Mouse (Mus musculus): ENCODE results near the gene Ghsr. TPM values are rescaled to one million over a fixed set of nuclear protein-coding genes. Genes with fewer than 3 reads are reported as not detected.

Gene Ghsr
- polyA plus RNA-seq, 1 experiment from 2014 or later = 0.59 TPM

DNA sequence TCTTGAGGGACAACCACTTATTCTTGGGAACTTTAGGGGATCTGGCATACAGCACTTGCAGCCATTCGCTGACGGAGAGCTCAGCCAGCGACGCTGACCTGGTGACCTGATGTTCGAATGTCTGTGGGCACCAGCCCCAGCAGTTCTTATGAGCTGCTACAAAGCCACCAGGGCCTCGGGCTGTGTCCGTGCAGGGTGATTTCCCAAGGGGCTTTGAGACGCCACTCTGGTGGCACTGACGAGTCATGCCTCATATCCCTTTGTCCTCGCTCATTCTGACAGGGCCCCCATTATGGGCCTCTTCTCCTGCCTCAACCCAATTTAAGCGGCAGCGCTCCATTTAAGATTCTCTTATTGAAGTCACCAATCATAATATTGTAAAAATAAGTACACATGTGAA lies 50.8 kb downstream of the Ghsr start:
- Histone ChIP-seq H3K36me3 (ENCODE audit: control insufficient read depth, insufficient read depth, low read length) (0 out of 2 replicates have a peak, but pooled peaks cover 2% of the 10 kb centered on the region), H3K4me3 (ENCODE audit: low read depth, low read length) (no peak overlapping the region), H3K9me3 (replicated peaks; ENCODE audit: control insufficient read depth, low read length, poor library complexity, severe bottlenecking) (no peaks in the 10 kb centered on the region), H3K4me2 (ENCODE audit: low read length) (no peak overlapping the region), H3K27me3 (ENCODE audit: control insufficient read depth, insufficient read depth, low read depth, low read length) (no peaks in the 10 kb centered on the region), H3K27ac (ENCODE audit: low read length) (no peak overlapping the region), H3K4me1 (ENCODE audit: control insufficient read depth, insufficient read depth, low read length) (no peaks in the 10 kb centered on the region), H3K9ac (ENCODE audit: low read depth, low read length) (no peak overlapping the region)
- no peak for ATAC-seq
- WGBS = 61% methylated on average over 12 of the region's 12 CpGs

DNA sequence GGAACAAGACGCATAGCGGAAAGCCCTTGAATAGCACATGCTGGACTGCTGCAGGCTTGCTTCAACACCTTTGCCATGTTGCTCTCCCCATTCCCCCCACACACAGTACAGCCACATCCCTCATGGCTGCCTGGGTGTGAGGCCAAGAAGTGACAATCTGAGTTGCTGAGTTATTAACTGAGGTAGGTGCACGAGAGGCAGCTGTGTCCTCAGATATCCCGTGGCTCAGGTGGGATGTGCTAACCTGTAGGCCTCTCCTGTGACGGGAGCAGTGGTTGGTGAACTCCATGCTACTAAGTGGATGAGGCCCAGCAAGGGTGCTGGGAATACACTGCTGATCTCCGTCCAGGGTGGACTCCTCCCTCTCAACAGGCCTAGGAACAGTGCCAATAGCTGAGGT lies 51.4 kb downstream of the Ghsr start:
- H3K9ac ChIP-seq (ENCODE audit: low read depth, low read length) = no peak overlapping the region
- H3K4me1 ChIP-seq (ENCODE audit: control insufficient read depth, insufficient read depth, low read length) = no peaks in the 10 kb centered on the region
- no peak overlapping the region for H3K4me3 ChIP-seq (ENCODE audit: low read depth, low read length)
- H3K9me3 ChIP-seq (replicated peaks; ENCODE audit: control insufficient read depth, low read length, poor library complexity, severe bottlenecking) = no peaks in the 10 kb centered on the region
- H3K27me3 ChIP-seq (ENCODE audit: control insufficient read depth, insufficient read depth, low read depth, low read length) = no peaks in the 10 kb centered on the region
- no peak overlapping the region for H3K4me2 ChIP-seq (ENCODE audit: low read length)
- ATAC-seq = no peak
- 91% methylated on average over 6 of the region's 6 CpGs for WGBS
- 0 out of 2 replicates have a peak, but pooled peaks cover 2% of the 10 kb centered on the region for H3K36me3 ChIP-seq (ENCODE audit: control insufficient read depth, insufficient read depth, low read length)
- H3K27ac ChIP-seq (ENCODE audit: low read length) = no peak overlapping the region

DNA sequence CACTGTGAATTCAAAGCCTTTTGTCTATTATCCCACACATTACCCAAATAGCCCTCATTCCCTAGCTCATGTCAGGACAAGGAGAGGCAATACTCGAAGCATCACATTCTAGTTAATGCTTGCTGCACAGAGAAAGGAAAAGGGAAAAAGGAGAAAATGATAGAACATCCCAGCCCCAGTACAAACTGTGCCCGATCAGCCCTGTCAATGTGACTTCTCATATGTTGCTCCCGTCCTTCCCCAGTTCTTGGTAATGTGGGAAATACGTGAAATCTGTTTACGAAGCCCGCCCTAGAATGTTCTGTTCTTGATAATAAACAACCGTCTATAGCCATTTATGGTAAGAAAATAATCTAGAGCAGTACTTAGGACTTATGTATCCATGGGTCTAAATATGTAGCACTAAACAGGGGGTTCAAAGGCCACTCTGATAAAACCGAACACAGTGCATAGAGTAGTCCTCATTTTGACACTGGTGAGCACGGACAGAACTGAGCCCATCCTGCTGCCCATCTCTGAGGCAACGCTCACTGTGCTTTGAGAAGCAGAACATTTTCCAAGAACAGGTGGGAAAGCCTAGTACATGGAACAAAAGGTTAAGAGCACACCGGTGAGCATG lies 53.0 kb downstream of the Ghsr start:
- WGBS = 92% methylated on average over 11 of the region's 11 CpGs
- no peak overlapping the region for H3K4me3 ChIP-seq (ENCODE audit: low read depth, low read length)
- H3K27me3 ChIP-seq (ENCODE audit: control insufficient read depth, insufficient read depth, low read depth, low read length) = no peaks in the 10 kb centered on the region
- no peak overlapping the region for H3K9ac ChIP-seq (ENCODE audit: low read depth, low read length)
- ATAC-seq = no peak
- no peak overlapping the region for H3K27ac ChIP-seq (ENCODE audit: low read length)
- no peak overlapping the region for H3K4me2 ChIP-seq (ENCODE audit: low read length)
- H3K9me3 ChIP-seq (replicated peaks; ENCODE audit: control insufficient read depth, low read length, poor library complexity, severe bottlenecking) = no peaks in the 10 kb centered on the region
- H3K4me1 ChIP-seq (ENCODE audit: control insufficient read depth, insufficient read depth, low read length) = no peaks in the 10 kb centered on the region
- 0 out of 2 replicates have a peak, but pooled peaks cover 2% of the 10 kb centered on the region for H3K36me3 ChIP-seq (ENCODE audit: control insufficient read depth, insufficient read depth, low read length)

DNA sequence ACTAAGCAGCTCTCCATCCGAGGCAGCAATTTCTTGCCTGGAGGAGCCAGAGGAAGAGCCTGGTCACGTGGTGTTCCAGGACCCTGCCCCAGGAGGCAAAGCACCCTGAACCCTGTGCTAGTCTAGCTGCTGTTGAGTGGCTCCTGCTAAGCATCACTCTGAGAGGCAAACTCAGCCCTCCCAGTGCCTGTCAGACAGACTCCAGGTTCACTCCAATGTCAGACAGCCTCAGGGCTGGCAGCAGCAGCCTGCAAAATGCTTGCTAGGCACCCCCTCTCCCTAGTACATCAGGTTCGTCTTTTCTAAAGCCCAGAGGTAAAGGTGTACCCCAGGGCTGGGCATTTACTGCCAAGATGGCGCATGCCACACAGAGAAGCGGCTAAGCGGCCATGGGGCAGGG lies 56.3 kb downstream of the Ghsr start:
- H3K9me3 ChIP-seq (replicated peaks; ENCODE audit: control insufficient read depth, low read length, poor library complexity, severe bottlenecking) = no peaks in the 10 kb centered on the region

More for the DNA sequence above, 56.3 kb downstream of the Ghsr start:
- H3K27ac ChIP-seq (ENCODE audit: low read length) = no peak overlapping the region
- H3K27me3 ChIP-seq (ENCODE audit: control insufficient read depth, insufficient read depth, low read depth, low read length) = no peaks in the 10 kb centered on the region
- ATAC-seq = no peak
- H3K4me1 ChIP-seq (ENCODE audit: control insufficient read depth, insufficient read depth, low read length) = 0 out of 2 replicates have a peak, but pooled peaks cover 2% of the 10 kb centered on the region
- no peak overlapping the region for H3K9ac ChIP-seq (ENCODE audit: low read depth, low read length)
- 88% methylated on average over 6 of the region's 6 CpGs for WGBS
- H3K36me3 ChIP-seq (ENCODE audit: control insufficient read depth, insufficient read depth, low read length) = 0 out of 2 replicates have a peak, but pooled peaks cover 2% of the 10 kb centered on the region
- no peak overlapping the region for H3K4me3 ChIP-seq (ENCODE audit: low read depth, low read length)
- H3K4me2 ChIP-seq (ENCODE audit: low read length) = no peak overlapping the region

Other genes with a start within 250 kb of the Ghsr start
- 5.8 and 9.4 TPM in 2 replicates for gene Ect2, start 217.5 kb upstream of the Ghsr start, polyA plus RNA-seq (2015; fragmentation: Nextera tagmentation; extraction: Ambion mirVana)
- 16.1 and 18.2 TPM in 2 replicates for gene Nceh1, start 188.4 kb upstream of the Ghsr start, polyA plus RNA-seq (2015; fragmentation: Nextera tagmentation; extraction: Ambion mirVana)
- gene Tnfsf10, start 54.3 kb upstream of the Ghsr start, polyA plus RNA-seq (2015; fragmentation: Nextera tagmentation; extraction: Ambion mirVana) = 0.10 and 0.14 TPM in 2 replicates